Mouse (Mus musculus) megakaryocyte, embryonic 14.5 days (primary cell): ENCODE data around the gene Bcl11b.

Experiments used
- FLI1 ChIP-seq: IDR thresholded peaks from 2 replicates; pipeline ENCODE4 v1.6.1; 2012; ENCODE audit warnings: low read length, inconsistent platforms, mixed read lengths
- GATA1 ChIP-seq: IDR thresholded peaks from 3 replicates; pipeline ENCODE4 v1.6.1; 2012; ENCODE audit warnings: mixed read lengths, low read length, inconsistent platforms, borderline replicate concordance

- no peak for TF ChIP-seq FLI1
- no peak for TF ChIP-seq GATA1
These were observed 6.6 kb downstream of the Bcl11b start for GRCm38 (mm10) chr12:107996773-107997172.
